ENCODE assay signal across 8 mouse cellular contexts in genomic region chr2:30796382-30796781, GRCm38 (mm10). TPM values are rescaled to one million over a fixed set of nuclear protein-coding genes. Genes with fewer than 3 reads are reported as not detected.
DNase-seq lines count a peak whose midpoint lies in the region; ATAC-seq lines count a peak whose summit lies in the region.

No protein-coding gene starts in this region.

- peaks cover 66% of the 10 kb centered on the region for H3K4me1 ChIP-seq in forebrain, embryonic 10.5 days
- peaks cover 12 to 15% of the 10 kb centered on the region in 2 experiments for H3K4me1 ChIP-seq in heart, embryonic 14.5 days (ENCODE audit: control insufficient read depth in 2 of 2, insufficient read depth in 2 of 2, low read length in 2 of 2)
- peaks cover 14% of the 10 kb centered on the region for H3K4me1 ChIP-seq in liver, embryonic 11.5 days (replicated peaks; ENCODE audit: control insufficient read depth, insufficient read depth, low read length)

- peak overlapping the region; percentile 91 for H3K27ac ChIP-seq in forebrain, embryonic 10.5 days
- H3K27ac ChIP-seq in heart, embryonic 14.5 days (replicated peaks in 1 of 2; ENCODE audit: control insufficient read depth in 1 of 2, insufficient read depth in 1 of 2, low read depth in 2 of 2, low read length in 2 of 2) = peak overlapping the region in 1 of 2 experiments; percentile 3; a peak in 1 of 4 replicates
- H3K27ac ChIP-seq in liver, embryonic 11.5 days (ENCODE audit: low read depth, low read length) = no peak overlapping the region

- ATAC-seq in heart, embryonic 14.5 days (ENCODE audit: insufficient number of reproducible peaks, insufficient read depth, low FRiP score, low read depth) = peak; percentile 44; the same call in 1 of the 2 replicates
- ATAC-seq in liver, embryonic 11.5 days (replicated peaks; ENCODE audit: low FRiP score) = peak; percentile 69; the same call in 1 of the 2 replicates
- ATAC-seq in monocyte, adult 5-6 weeks (replicated peaks; ENCODE audit: insufficient number of reproducible peaks, low FRiP score, low TSS enrichment, poor library complexity, severe bottlenecking) = peak; percentile 57

- H3K4me2 ChIP-seq in heart, embryonic 14.5 days (ENCODE audit: low read length) = peak overlapping the region; percentile 35
- peak overlapping the region; percentile 57 for H3K4me2 ChIP-seq in liver, embryonic 11.5 days

- H3K36me3 ChIP-seq in forebrain, embryonic 10.5 days (replicated peaks) = no peaks in the 10 kb centered on the region
- H3K36me3 ChIP-seq in heart, embryonic 14.5 days (ENCODE audit: control insufficient read depth, insufficient read depth, low read length) = no peaks in the 10 kb centered on the region
- H3K36me3 ChIP-seq in liver, embryonic 11.5 days (ENCODE audit: control insufficient read depth, insufficient read depth, low read length) = no peaks in the 10 kb centered on the region
- H3K36me3 ChIP-seq in splenic B cell, adult 2 months (ENCODE audit: control insufficient read depth, insufficient read depth, low read length, poor library complexity, severe bottlenecking) = no peaks in the 10 kb centered on the region

- 7% methylated on average over 11 of the region's 11 CpGs for WGBS in forebrain, embryonic 10.5 days
- WGBS in heart, embryonic 14.5 days = 10% methylated on average over 11 of the region's 11 CpGs
- 5% methylated on average over 11 of the region's 11 CpGs for WGBS in liver, embryonic 11.5 days

- H3K4me3 ChIP-seq in forebrain, embryonic 10.5 days = peak overlapping the region; percentile 41
- H3K4me3 ChIP-seq in heart, embryonic 14.5 days (ENCODE audit: control insufficient read depth in 1 of 2, insufficient read depth in 1 of 2, low read depth in 1 of 2, low read length in 2 of 2) = no peak overlapping the region
- peak overlapping the region; percentile 18; the same call in 1 of the 2 replicates for H3K4me3 ChIP-seq in liver, embryonic 11.5 days (ENCODE audit: low read depth, low read length)

- H3K9ac ChIP-seq in heart, embryonic 14.5 days (ENCODE audit: low read length) = peak overlapping the region; percentile 39; the same call in 1 of the 2 replicates
- 0 out of 2 replicates have a peak overlapping the region, but pooled peaks have one; percentile 26 for H3K9ac ChIP-seq in liver, embryonic 11.5 days (ENCODE audit: low read depth, low read length)

- peak; percentile 92 for DNase-seq in 416B (ENCODE audit: low read depth)
- DNase-seq in adrenal gland, postnatal 36 days = peak; percentile 89 to 94
- peak; percentile 77 for DNase-seq in forebrain, embryonic 10.5 days (ENCODE audit: extremely low spot score, low spot score)
- DNase-seq in kidney, postnatal 10 days = peak; percentile 88
- peak; percentile 69 for DNase-seq in liver, embryonic 11.5 days (ENCODE audit: low spot score)
- DNase-seq in splenic B cell, adult 2 months (ENCODE audit: low read depth, low spot score) = peak; percentile 86

- no peaks in the 10 kb centered on the region for H3K9me3 ChIP-seq in forebrain, embryonic 10.5 days
- H3K9me3 ChIP-seq in heart, embryonic 14.5 days (ENCODE audit: control insufficient read depth, low read length) = no peaks in the 10 kb centered on the region
- no peaks in the 10 kb centered on the region for H3K9me3 ChIP-seq in liver, embryonic 11.5 days (ENCODE audit: control insufficient read depth, low read length)

- peaks cover 40% of the 10 kb centered on the region for H3K27me3 ChIP-seq in forebrain, embryonic 10.5 days (ENCODE audit: poor library complexity, severe bottlenecking)
- H3K27me3 ChIP-seq in heart, embryonic 14.5 days (ENCODE audit: control insufficient read depth, insufficient read depth, low read length) = peaks cover 25% of the 10 kb centered on the region
- H3K27me3 ChIP-seq in liver, embryonic 11.5 days (replicated peaks; ENCODE audit: control insufficient read depth, insufficient read depth, low read length) = peaks cover 41% of the 10 kb centered on the region
- H3K27me3 ChIP-seq in splenic B cell, adult 2 months (ENCODE audit: control insufficient read depth, insufficient read depth, low read length, poor library complexity, severe bottlenecking) = no peaks in the 10 kb centered on the region

RNA-seq across cellular contexts. Expression of gene 1700001O22Rik, which starts 7.1 kb away (rescaled TPM):
- total RNA-seq in adrenal gland, postnatal 36 days (2021) = 1 to 10 TPM in 1 of 2 experiments, under 1 TPM in 1; 0.99 to 2.8 TPM
- 3.3 and 4.8 TPM in 2 replicates for polyA plus RNA-seq in forebrain, embryonic 10.5 days (2016; fragmentation: Nextera tagmentation; extraction: Ambion mirVana)
- polyA plus RNA-seq in heart, embryonic 14.5 days (2014; fragmentation: Nextera tagmentation; extraction: Ambion mirVana) = 1.8 and 2.1 TPM in 2 replicates
- polyA plus RNA-seq in liver, embryonic 11.5 days (2014; fragmentation: Nextera tagmentation; extraction: Ambion mirVana) = 0.40 and 0.75 TPM in 2 replicates
- total RNA-seq in monocyte, adult 5-6 weeks (2017) = 0.68 TPM in 1 of 3 replicates, not detected in the others

RNA-seq across cellular contexts. Expression of gene Ntmt1, which starts 11.2 kb away (rescaled TPM):
- total RNA-seq in adrenal gland, postnatal 36 days (2021) = 10 to 100 TPM; 49.6 to 52.2 TPM
- 124 and 131 TPM in 2 replicates for polyA plus RNA-seq in forebrain, embryonic 10.5 days (2016; fragmentation: Nextera tagmentation; extraction: Ambion mirVana)
- polyA plus RNA-seq in heart, embryonic 14.5 days (2014; fragmentation: Nextera tagmentation; extraction: Ambion mirVana) = 84.2 and 84.9 TPM in 2 replicates
- polyA plus RNA-seq in liver, embryonic 11.5 days (2014; fragmentation: Nextera tagmentation; extraction: Ambion mirVana) = 75.9 and 85.2 TPM in 2 replicates
- total RNA-seq in monocyte, adult 5-6 weeks (2017) = 7.1 to 15.9 TPM (median 9.9 TPM) in 3 replicates

RNA-seq across cellular contexts. Expression of gene Asb6, which starts 33.8 kb away (rescaled TPM):
- total RNA-seq in adrenal gland, postnatal 36 days (2021) = 10 to 100 TPM; 23.9 to 27.0 TPM
- 47.5 and 51.2 TPM in 2 replicates for polyA plus RNA-seq in forebrain, embryonic 10.5 days (2016; fragmentation: Nextera tagmentation; extraction: Ambion mirVana)
- polyA plus RNA-seq in heart, embryonic 14.5 days (2014; fragmentation: Nextera tagmentation; extraction: Ambion mirVana) = 16.7 and 17.8 TPM in 2 replicates
- polyA plus RNA-seq in liver, embryonic 11.5 days (2014; fragmentation: Nextera tagmentation; extraction: Ambion mirVana) = 44.2 and 45.6 TPM in 2 replicates
- total RNA-seq in monocyte, adult 5-6 weeks (2017) = 20.4 to 45.6 TPM (median 27.7 TPM) in 3 replicates

RNA-seq across cellular contexts. Expression of gene Prrx2, which starts 38.4 kb away (rescaled TPM):
- 1 to 10 TPM in 1 of 2 experiments, under 1 TPM in 1; 0.46 to 2.2 TPM for total RNA-seq in adrenal gland, postnatal 36 days (2021)
- polyA plus RNA-seq in forebrain, embryonic 10.5 days (2016; fragmentation: Nextera tagmentation; extraction: Ambion mirVana) = 27.7 and 31.9 TPM in 2 replicates
- 33.2 and 47.0 TPM in 2 replicates for polyA plus RNA-seq in heart, embryonic 14.5 days (2014; fragmentation: Nextera tagmentation; extraction: Ambion mirVana)
- polyA plus RNA-seq in liver, embryonic 11.5 days (2014; fragmentation: Nextera tagmentation; extraction: Ambion mirVana) = 8.2 and 9.4 TPM in 2 replicates
- total RNA-seq in monocyte, adult 5-6 weeks (2017) = not detected in 3 replicates

Comparison
In these comparisons a context has a peak if more than half of its experiments do, and no peak if none do; other contexts are left out.
1. H3K4me3 ChIP-seq: peak in forebrain, embryonic 10.5 days (single experiment) and liver, embryonic 11.5 days (single experiment); none in heart, embryonic 14.5 days (0 of 2).
2. Peak in every context shown above with its lines, with median percentiles within 50 percentile points of each other: DNase-seq and ATAC-seq.